Mouse (Mus musculus) G1E (cell line): Measurements from ENCODE around the gene Slc2a8.

Experiments
- CTCF ChIP-seq: IDR thresholded peaks from 2 replicates; pipeline ENCODE4 v1.5.1; 2012; ENCODE audit warnings: low read depth, low read length, inconsistent platforms, mixed read lengths
- POLR2AphosphoS5 ChIP-seq: IDR thresholded peaks from 2 replicates; pipeline ENCODE4 v1.6.1; 2012; ENCODE audit warnings: low read depth, low read length, inconsistent platforms; ENCODE audit not compliant: insufficient replicate concordance
- TAL1 ChIP-seq: conservative IDR thresholded peaks from 2 replicates; pipeline ENCODE4 v1.6.1; 2012; ENCODE audit warnings: low read depth, low read length, inconsistent platforms, mixed read lengths

- no peak for TF ChIP-seq POLR2AphosphoS5
- no peak for TF ChIP-seq CTCF
- TF ChIP-seq TAL1, result no peak
Observed at GRCm38 (mm10) chr2:32954581-32954980, 27.3 kb downstream of the Slc2a8 start.
